Mouse (Mus musculus): ENCODE data around the gene Gpr19. TPM values are rescaled to one million over a fixed set of nuclear protein-coding genes. Genes with fewer than 3 reads are reported as not detected.

Gpr19 gene
- total and polyA plus RNA-seq, 2 experiments from 2014 or later = 33.2 to 38.6 TPM

DNA sequence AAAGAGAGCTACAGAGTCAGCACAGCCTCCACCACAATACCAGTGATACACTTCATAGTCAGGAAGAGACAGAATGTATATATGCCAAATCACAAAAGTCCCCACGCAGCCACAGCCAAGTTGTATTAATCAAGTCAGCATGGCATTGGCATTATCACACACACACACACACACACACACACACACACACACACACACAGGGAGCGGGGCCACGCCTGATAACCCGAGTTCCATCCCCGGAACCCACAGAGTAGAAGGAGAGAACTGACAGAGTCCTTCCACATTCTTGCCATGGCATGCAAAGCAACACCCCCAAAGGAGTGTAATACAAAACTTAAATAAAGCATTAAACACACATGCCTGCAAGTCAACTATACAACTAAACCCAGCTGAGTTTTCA is 18.8 kb downstream of the Gpr19 start:
- no peaks in the 10 kb centered on the region for H3K9me3 ChIP-seq (ENCODE audit: low read length)
- H3K4me2 ChIP-seq (ENCODE audit: low read depth) = no peak overlapping the region
- H3K9ac ChIP-seq = no peak overlapping the region
- no peak overlapping the region for H3K27ac ChIP-seq (ENCODE audit: low read depth, low read length)
- peaks cover 12% of the 10 kb centered on the region for H3K36me3 ChIP-seq (ENCODE audit: insufficient read depth)
- DNase-seq (no peak), ATAC-seq (no peak)
- no peak overlapping the region for H3K4me3 ChIP-seq (ENCODE audit: low read depth, low read length)
- no peaks in the 10 kb centered on the region for H3K4me1 ChIP-seq (ENCODE audit: insufficient read depth)
- H3K27me3 ChIP-seq (ENCODE audit: insufficient read depth, low read length) = no peaks in the 10 kb centered on the region
- TF ChIP-seq CTCF (IDR thresholded peaks at IDR 0.05; ENCODE audit: low read depth) = no peak
- WGBS = 78% methylated on average over 5 of the region's 5 CpGs

DNA sequence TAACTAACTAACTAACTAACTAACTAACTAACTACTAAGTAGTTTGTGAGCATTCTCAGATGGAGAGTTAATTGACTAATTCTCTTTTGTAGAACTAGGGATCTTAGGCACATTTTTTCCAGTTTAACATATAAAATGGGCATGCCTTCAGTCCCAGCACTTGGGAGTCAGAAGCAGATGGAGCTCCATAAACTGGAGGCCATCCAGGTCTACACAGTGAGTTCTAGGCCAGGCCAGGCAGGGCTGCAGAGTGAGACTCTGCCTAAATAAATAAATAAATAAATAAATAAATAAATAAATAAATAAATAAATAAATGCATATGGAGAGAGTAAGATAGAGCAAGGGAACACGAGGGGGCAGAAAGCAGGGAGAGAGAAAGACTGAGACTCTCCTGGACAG is 20.5 kb downstream of the Gpr19 start:
- Histone ChIP-seq H3K4me1 (ENCODE audit: insufficient read depth) (no peaks in the 10 kb centered on the region), H3K27ac (ENCODE audit: low read depth, low read length) (no peak overlapping the region), H3K4me3 (ENCODE audit: low read depth, low read length) (no peak overlapping the region), H3K36me3 (ENCODE audit: insufficient read depth) (peaks cover 12% of the 10 kb centered on the region), H3K9ac (no peak overlapping the region), H3K4me2 (ENCODE audit: low read depth) (no peak overlapping the region), H3K27me3 (ENCODE audit: insufficient read depth, low read length) (no peaks in the 10 kb centered on the region), H3K9me3 (ENCODE audit: low read length) (no peaks in the 10 kb centered on the region)
- no peak for ATAC-seq
- WGBS = 78% methylated on average over 1 of the region's 1 CpGs
- no peak for DNase-seq
- TF ChIP-seq CTCF (IDR thresholded peaks at IDR 0.05; ENCODE audit: low read depth) = no peak

- WGBS = 94% methylated on average over 4 of the region's 4 CpGs
- H3K27me3 ChIP-seq (ENCODE audit: insufficient read depth, low read length) = no peaks in the 10 kb centered on the region
- TF ChIP-seq CTCF (IDR thresholded peaks at IDR 0.05; ENCODE audit: low read depth) = no peak
- no peaks in the 10 kb centered on the region for H3K9me3 ChIP-seq (ENCODE audit: low read length)
- H3K9ac ChIP-seq = no peak overlapping the region
- H3K27ac ChIP-seq (ENCODE audit: low read depth, low read length) = no peak overlapping the region
- no peak overlapping the region for H3K4me2 ChIP-seq (ENCODE audit: low read depth)
- peaks cover 12% of the 10 kb centered on the region for H3K36me3 ChIP-seq (ENCODE audit: insufficient read depth)
- DNase-seq = no peak
- no peak overlapping the region for H3K4me3 ChIP-seq (ENCODE audit: low read depth, low read length)
- H3K4me1 ChIP-seq (ENCODE audit: insufficient read depth) = no peaks in the 10 kb centered on the region
- no peak for ATAC-seq
These were observed 21.1 kb downstream of the Gpr19 start for GRCm38 (mm10) chr6:134877276-134877675.

DNA sequence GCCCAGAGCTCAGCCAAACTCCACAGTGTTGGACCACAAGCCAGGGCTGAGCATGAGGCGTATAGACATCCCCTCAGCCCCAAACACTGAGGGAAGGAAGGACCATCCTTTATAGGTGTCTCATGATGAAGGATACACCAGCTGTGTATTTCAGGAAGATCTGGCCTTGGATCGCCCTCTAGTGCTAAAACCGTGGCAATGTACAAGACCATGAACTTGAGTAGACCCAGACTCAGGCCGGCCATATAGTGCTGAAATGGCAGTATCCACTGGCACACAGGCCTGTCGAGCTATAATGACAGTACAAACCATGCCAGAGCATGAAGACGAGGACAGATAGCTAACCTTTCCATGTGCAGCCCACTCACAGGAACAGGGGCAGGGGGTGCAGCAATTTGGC is 21.6 kb downstream of the Gpr19 start:
- DNase-seq = no peak
- no peak overlapping the region for H3K9ac ChIP-seq
- ATAC-seq = no peak

GRCm38 (mm10) chr6:134873018-134873417 is 25.4 kb downstream of the Gpr19 start:
- TF ChIP-seq CTCF (IDR thresholded peaks at IDR 0.05; ENCODE audit: low read depth) = peak; percentile 48
- Histone ChIP-seq H3K4me1 (ENCODE audit: insufficient read depth) (no peaks in the 10 kb centered on the region), H3K36me3 (ENCODE audit: insufficient read depth) (peaks cover 44% of the 10 kb centered on the region), H3K27me3 (ENCODE audit: insufficient read depth, low read length) (no peaks in the 10 kb centered on the region), H3K4me2 (ENCODE audit: low read depth) (no peak overlapping the region), H3K9ac (no peak overlapping the region), H3K9me3 (ENCODE audit: low read length) (no peaks in the 10 kb centered on the region), H3K27ac (ENCODE audit: low read depth, low read length) (no peak overlapping the region), H3K4me3 (ENCODE audit: low read depth, low read length) (no peak overlapping the region)
- no peak for ATAC-seq
- DNase-seq = no peak
- 85% methylated on average over 2 of the region's 2 CpGs for WGBS

More for the DNA sequence above, 21.6 kb downstream of the Gpr19 start:
- no peaks in the 10 kb centered on the region for H3K4me1 ChIP-seq (ENCODE audit: insufficient read depth)
- no peak overlapping the region for H3K27ac ChIP-seq (ENCODE audit: low read depth, low read length)
- H3K4me2 ChIP-seq (ENCODE audit: low read depth) = no peak overlapping the region
- H3K4me3 ChIP-seq (ENCODE audit: low read depth, low read length) = no peak overlapping the region
- WGBS = 74% methylated on average over 6 of the region's 6 CpGs
- TF ChIP-seq CTCF (IDR thresholded peaks at IDR 0.05; ENCODE audit: low read depth) = peak; percentile 28
- no peaks in the 10 kb centered on the region for H3K27me3 ChIP-seq (ENCODE audit: insufficient read depth, low read length)
- H3K36me3 ChIP-seq (ENCODE audit: insufficient read depth) = peaks cover 12% of the 10 kb centered on the region
- no peaks in the 10 kb centered on the region for H3K9me3 ChIP-seq (ENCODE audit: low read length)

DNA sequence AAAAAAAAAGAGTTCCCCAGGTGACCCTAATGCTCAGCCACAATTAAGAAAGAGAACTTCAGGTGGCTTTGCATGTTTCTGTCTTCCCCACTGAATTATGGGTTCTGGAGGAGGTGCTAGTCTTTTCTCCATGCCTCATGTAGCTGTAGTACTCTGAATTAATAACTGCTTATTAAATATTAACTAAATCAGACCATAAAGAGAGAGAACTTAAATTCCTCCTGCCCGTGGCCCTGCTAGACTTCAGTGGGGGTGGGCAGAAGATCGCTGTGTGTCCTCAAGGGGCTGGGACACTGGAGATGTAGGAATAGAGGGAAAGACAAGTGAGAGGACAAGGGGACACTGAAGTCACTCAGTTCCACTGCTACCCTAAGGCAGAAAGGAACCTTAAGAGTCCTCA is 26.1 kb downstream of the Gpr19 start:
- no peaks in the 10 kb centered on the region for H3K27me3 ChIP-seq (ENCODE audit: insufficient read depth, low read length)
- no peaks in the 10 kb centered on the region for H3K9me3 ChIP-seq (ENCODE audit: low read length)
- H3K36me3 ChIP-seq (ENCODE audit: insufficient read depth) = peaks cover 52% of the 10 kb centered on the region
- H3K9ac ChIP-seq = no peak overlapping the region
- H3K4me3 ChIP-seq (ENCODE audit: low read depth, low read length) = no peak overlapping the region
- 94% methylated on average over 2 of the region's 2 CpGs for WGBS
- no peak overlapping the region for H3K27ac ChIP-seq (ENCODE audit: low read depth, low read length)
- no peak for TF ChIP-seq CTCF (IDR thresholded peaks at IDR 0.05; ENCODE audit: low read depth)
- no peak for DNase-seq
- H3K4me1 ChIP-seq (ENCODE audit: insufficient read depth) = no peaks in the 10 kb centered on the region
- H3K4me2 ChIP-seq (ENCODE audit: low read depth) = no peak overlapping the region
- no peak for ATAC-seq

DNA sequence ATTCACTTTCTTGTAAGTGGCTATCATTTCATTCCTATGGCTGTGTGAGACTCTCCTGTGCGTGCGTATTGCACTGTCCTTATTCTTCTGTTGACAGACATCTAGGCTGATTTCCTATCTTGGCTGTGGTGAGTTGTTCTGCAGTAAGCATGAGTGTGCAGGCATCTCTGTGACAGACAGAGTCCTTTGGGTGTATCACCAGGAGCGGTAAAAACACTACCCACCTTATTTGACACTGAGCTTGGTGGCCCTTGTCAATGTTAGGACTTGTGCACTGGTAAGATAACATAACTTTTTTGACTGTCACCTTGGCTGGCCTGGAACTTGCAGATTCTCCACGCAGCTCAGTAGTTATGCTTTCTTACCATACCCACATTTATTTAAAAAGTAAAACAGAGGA is 27.5 kb downstream of the Gpr19 start:
- Histone ChIP-seq H3K27ac (ENCODE audit: low read depth, low read length) (no peak overlapping the region), H3K9me3 (ENCODE audit: low read length) (no peaks in the 10 kb centered on the region), H3K4me2 (ENCODE audit: low read depth) (no peak overlapping the region), H3K4me1 (ENCODE audit: insufficient read depth) (no peaks in the 10 kb centered on the region), H3K4me3 (ENCODE audit: low read depth, low read length) (no peak overlapping the region), H3K27me3 (ENCODE audit: insufficient read depth, low read length) (no peaks in the 10 kb centered on the region), H3K36me3 (ENCODE audit: insufficient read depth) (peaks cover 53% of the 10 kb centered on the region), H3K9ac (no peak overlapping the region)
- 95% methylated on average over 4 of the region's 4 CpGs for WGBS
- ATAC-seq (no peak), DNase-seq (no peak)
- no peak for TF ChIP-seq CTCF (IDR thresholded peaks at IDR 0.05; ENCODE audit: low read depth)

Data from forebrain, postnatal 0 days (tissue).